Mouse (Mus musculus) embryonic fibroblast, embryonic 13.5 days (primary cell): Measurements from ENCODE around the gene Esf1. TPM values are rescaled to one million over a fixed set of nuclear protein-coding genes. Genes with fewer than 3 reads are reported as not detected.
"Not testable (repeated sequence)": the region's sequence is repeated elsewhere in the genome, so short reads cannot be mapped to it uniquely, and the experiment has no call there.

Source experiments
- H3K27ac ChIP-seq: 2 replicates; pipeline ENCODE4 v1.5.1; 2012; ENCODE audit warnings: low read length, control low read depth, inconsistent platforms; ENCODE audit not compliant: insufficient read depth
- H3K4me1 ChIP-seq: 2 replicates; pipeline ENCODE4 v1.6.1; 2011; ENCODE audit warnings: low read length; ENCODE audit not compliant: control insufficient read depth, insufficient read depth
- H3K4me3 ChIP-seq: 2 replicates; pipeline ENCODE4 v1.5.1; 2011; ENCODE audit warnings: mild to moderate bottlenecking, control low read depth, low read length; ENCODE audit not compliant: insufficient read depth
- CTCF ChIP-seq: IDR thresholded peaks from 2 replicates; pipeline ENCODE4 v1.5.1; 2011; ENCODE audit warnings: mild to moderate bottlenecking, control low read depth, low read length, moderate library complexity, borderline replicate concordance; ENCODE audit not compliant: insufficient read depth
- POLR2A ChIP-seq: IDR thresholded peaks from 2 replicates; pipeline ENCODE4 v1.6.1; 2011; ENCODE audit warnings: low read depth, mild to moderate bottlenecking, control low read depth, low read length, moderate library complexity
- polyA plus RNA-seq: library from polyadenylated mRNA; stranded (reverse); fragments of >200 nt; gene quantifications from 2 replicates; pipeline ENCODE4 v1.2.4, GENCODE M21; 2011; ENCODE audit warnings: low read depth; ENCODE audit not compliant: missing spikeins, insufficient read length

Gene Esf1
- polyA plus RNA-seq, 1 experiment = 32.7 TPM

DNA sequence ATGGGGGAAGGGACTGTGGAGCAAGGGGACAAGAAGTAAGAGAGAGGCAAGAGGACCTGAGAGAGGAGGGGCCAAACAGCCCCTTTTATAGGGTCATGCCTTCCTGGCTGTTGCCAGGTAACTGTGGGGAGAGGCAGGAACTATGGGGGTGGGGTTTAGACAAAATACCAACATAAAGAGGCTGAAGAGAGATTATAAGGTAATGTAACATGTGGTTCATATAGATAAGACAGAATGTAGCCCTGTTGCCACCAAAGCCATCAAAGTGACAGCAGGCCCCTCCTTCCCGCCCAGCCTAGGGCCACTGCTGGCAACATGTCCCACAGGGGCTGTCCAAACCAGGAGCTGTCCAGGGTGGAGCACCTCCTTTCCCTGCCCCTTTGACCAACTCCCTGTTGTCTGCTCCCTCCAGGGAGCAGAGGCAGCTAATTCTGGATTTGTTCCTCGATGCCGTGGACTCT is 73.2 kb downstream of the Esf1 start:
- H3K4me3 ChIP-seq = no peak overlapping the region
- H3K27ac ChIP-seq = no peak overlapping the region
- TF ChIP-seq CTCF (no peak), POLR2A (no peak)
- H3K4me1 ChIP-seq = peaks cover 7% of the 10 kb centered on the region

DNA sequence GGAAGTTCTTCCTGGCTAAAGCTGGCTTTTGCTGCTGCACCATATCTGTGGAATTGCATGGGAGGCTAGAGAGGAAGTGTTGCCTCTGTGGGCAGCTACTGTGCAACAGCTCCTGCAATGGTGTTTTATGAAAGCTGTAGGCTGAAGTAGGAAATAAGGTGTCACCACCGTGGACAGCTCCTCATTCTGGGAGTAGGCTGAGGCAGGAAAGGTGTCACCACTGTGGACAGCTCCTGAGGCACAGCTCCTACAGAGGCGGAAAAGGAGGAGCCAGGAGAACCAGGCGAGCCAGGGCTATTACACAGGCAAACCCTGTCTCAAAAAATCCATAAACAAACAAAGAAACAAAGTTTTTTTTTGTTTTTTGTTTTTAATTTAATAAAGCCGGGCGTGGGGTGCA is 74.3 kb downstream of the Esf1 start:
- no peak for TF ChIP-seq POLR2A
- H3K4me1 ChIP-seq = peaks cover 6% of the 10 kb centered on the region
- H3K27ac ChIP-seq = no peak overlapping the region
- H3K4me3 ChIP-seq = no peak overlapping the region

DNA sequence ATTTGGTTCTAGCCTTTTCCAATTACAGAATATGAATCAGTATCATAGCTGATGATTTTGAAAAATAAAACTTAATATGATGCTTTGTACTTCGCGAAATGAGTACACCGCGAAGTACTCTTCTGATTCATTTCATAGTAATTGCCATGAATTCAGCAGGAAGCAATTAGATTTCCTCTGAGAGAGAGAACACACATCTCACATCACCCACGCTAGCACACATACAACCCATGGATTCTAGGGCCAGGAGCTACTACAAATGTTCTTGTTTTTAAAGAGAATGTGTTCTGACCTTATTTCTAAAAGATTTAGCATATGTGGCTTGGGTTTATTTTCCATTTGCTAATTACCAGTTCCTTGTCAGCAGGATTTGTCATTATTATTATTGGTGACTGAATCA is 76.9 kb downstream of the Esf1 start:
- no peak overlapping the region for H3K4me3 ChIP-seq
- TF ChIP-seq POLR2A (no peak), CTCF (no peak)
- H3K27ac ChIP-seq = peak overlapping the region; percentile 65
- H3K4me1 ChIP-seq = no peaks in the 10 kb centered on the region

DNA sequence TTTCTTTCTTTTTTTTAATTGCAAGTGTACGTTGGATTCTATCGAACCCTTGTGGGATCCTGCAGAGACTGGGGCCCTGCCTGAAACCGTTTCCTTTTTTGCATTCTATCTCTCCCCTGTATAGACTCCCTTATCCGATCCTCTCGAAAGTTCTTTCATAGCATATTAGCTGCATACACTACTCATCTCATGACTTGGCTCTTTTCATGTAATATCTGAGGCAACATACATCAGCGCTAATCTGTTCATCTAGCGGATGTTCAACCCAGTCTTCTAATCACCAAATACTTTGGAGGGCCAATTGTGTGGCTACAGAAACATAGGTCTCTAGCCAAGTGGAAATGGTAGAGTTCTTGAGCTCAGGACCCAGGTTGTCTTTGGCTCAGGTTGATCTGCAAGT is 86.1 kb downstream of the Esf1 start:
- no peak overlapping the region for H3K4me3 ChIP-seq
- H3K4me1 ChIP-seq = peaks cover 9% of the 10 kb centered on the region
- TF ChIP-seq CTCF (no peak), POLR2A (no peak)
- no peak overlapping the region for H3K27ac ChIP-seq

DNA sequence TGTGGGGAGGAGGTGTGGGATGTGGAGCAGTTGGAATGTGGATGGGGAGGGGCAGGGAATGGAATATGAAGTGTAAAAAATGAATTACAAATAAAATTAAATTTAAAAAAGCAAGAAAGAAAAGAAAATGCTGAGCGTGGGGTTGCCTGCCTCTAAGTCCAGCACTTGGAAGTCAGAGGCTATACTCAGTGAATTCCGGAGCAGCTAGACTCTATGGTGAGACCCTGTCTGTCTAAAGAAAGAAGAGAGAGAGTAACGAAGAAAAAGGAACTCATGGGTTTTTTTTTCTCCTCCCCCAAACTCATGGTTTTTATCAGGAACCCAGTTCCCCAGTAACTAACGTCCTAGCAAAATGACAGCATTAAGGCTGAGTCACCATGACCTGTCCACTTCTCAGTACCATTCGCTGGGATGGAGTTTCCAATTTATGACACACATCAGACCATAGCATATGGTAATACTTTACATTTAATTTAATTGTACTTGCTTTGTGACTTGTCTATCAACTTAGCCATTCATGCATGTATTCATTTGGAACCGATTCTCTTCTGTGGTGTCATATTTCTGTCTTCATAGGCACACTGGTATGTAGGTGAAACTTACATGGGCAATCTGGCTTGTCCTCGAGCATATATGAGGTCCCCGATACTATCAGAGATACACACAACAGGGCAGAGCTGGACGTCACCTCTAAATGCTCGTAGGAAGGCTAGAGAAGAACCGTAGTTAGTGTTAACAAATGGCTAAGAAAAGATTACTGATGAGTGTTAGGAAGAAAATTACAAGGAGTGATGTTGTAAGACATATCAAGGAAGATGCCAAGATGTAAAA is 89.4 kb downstream of the Esf1 start:
- Histone ChIP-seq H3K4me3 (no peak overlapping the region), H3K4me1 (peaks cover 20% of the 10 kb centered on the region), H3K27ac (peak overlapping the region; percentile 88)
- TF ChIP-seq POLR2A (no peak), CTCF (no peak)

DNA sequence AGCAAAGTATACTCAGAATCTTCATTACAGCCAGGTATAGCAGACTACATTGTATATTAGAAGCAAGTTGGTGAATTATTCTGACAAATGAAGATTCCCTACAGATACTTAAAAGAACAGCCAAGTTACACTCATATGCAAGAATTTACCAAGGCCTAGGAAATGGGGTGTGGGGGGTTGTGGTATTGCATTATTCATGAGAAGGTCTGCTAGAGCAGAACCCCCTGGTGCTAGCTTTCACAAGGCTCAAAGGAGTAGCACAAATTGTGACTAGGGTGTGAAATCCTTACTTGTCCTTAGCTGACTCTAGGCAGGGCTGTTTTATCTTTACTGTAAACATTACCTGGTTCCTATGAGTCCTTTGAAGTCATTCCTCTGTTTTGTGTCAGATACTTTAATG is 91.1 kb downstream of the Esf1 start:
- H3K27ac ChIP-seq = not testable (repeated sequence)

DNA sequence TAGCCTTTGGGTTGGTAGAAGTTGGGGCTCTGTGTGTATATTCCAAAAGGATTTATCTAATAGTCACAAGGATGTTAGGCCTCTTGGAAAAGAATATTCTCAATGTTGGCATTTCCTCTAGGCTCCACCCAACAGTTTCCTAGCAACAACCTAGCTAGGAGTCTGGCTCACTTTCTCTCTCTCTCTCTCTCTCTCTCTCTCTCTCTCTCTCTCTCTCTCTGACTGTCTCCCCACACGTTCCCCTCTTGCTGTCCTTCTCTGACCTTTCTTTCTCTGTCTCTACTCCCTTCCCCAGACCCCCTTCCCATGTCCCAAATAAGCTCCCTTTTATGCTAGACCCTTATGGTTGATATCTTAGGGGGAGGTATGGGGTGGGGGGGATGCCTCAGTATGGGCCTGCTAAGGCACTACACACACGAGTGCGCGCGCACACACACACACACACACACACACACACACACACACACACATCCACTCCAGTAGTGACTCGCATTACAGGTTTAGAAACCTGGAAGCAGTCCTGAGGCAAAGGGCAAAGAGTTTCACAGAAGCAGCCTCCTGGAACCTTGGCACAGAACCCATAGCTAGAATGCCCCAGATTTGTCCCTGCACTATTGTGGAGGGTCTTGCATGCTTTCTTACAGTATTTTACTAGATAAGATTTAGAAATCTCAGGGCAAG is 91.6 kb downstream of the Esf1 start:
- TF ChIP-seq CTCF (no peak), POLR2A (no peak)
- Histone ChIP-seq H3K27ac (no peak overlapping the region), H3K4me1 (peaks cover 20% of the 10 kb centered on the region), H3K4me3 (no peak overlapping the region)

More for the DNA sequence above, 91.1 kb downstream of the Esf1 start:
- H3K4me1 ChIP-seq = peaks cover 20% of the 10 kb centered on the region
- not testable (repeated sequence) for H3K4me3 ChIP-seq

DNA sequence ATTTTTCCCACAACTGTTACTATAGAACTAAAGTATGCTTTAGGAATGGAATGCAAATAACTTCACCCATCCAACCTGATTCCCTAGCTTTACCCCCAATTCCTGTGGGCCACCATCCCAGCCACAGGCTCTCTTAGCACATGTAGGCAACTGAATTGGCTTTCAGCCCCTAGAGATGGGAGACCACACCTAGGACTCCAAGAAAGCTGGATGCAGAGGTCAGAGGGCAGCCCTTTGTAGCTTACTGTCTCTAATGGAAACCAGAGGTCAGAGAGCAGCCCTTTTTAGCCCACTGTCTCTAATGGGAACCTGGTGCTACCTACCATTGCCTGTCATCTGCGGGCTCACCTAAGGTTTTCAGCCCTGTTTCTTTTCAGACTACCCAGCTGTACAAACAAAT is 92.9 kb downstream of the Esf1 start:
- TF ChIP-seq CTCF = no peak
- TF ChIP-seq POLR2A = no peak
- Histone ChIP-seq H3K27ac (no peak overlapping the region), H3K4me1 (peaks cover 20% of the 10 kb centered on the region), H3K4me3 (no peak overlapping the region)

DNA sequence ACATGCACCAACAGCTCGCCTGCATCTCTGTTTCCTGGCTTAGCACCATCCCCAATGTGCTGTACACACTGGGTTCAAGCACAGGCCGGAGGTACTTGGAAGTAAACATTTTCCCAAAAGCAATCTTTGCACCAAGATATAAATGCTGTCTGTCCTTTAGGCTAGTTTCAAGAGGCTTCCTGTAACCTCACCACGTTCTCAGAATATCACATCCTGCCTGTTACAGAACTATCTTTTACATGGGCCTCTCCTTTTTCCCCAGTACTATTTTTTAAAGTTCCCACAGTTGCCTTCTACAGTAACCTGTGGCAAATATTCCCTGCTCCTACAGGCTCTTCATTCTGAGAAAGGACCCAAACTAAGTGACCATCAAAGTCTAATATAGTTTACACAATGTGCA is 95.2 kb downstream of the Esf1 start:
- no peak for TF ChIP-seq CTCF
- no peak for TF ChIP-seq POLR2A
- Histone ChIP-seq H3K4me1 (peaks cover 13% of the 10 kb centered on the region), H3K27ac (no peak overlapping the region), H3K4me3 (no peak overlapping the region)

Other genes with a start within 250 kb of the Esf1 start
- 12.1 and 14.5 TPM in 2 replicates for gene Tasp1, start 103.8 kb downstream of the Esf1 start, polyA plus RNA-seq
- not detected in 2 replicates for gene Gm17374, start 18.5 kb downstream of the Esf1 start, polyA plus RNA-seq
- gene Ndufaf5, start 85 bp upstream of the Esf1 start, polyA plus RNA-seq = 16.9 and 18.8 TPM in 2 replicates
- not detected in 2 replicates for gene Sel1l2, start 219.1 kb upstream of the Esf1 start, polyA plus RNA-seq
- 5.8 and 8.6 TPM in 2 replicates for gene Macrod2, start 224.7 kb upstream of the Esf1 start, polyA plus RNA-seq